Mouse (Mus musculus) liver, embryonic 16.5 days (tissue): ENCODE results near the gene 4930579F01Rik. TPM values are rescaled to one million over a fixed set of nuclear protein-coding genes. Genes with fewer than 3 reads are reported as not detected.

ENCODE experiments used
- ATAC-seq: fragments of 200-750 bp; cut with Nextera tagmentation; 2 replicates; pipeline ENCODE4 v1.8.0; 2017; ENCODE audit warnings: low read depth, mild to moderate bottlenecking, moderate number of reproducible peaks, moderate library complexity
- H3K27ac ChIP-seq: fragments of 300-500 bp; sonication (generic); 2 replicates; pipeline ENCODE4 v1.5.1; 2014; ENCODE audit warnings: mild to moderate bottlenecking, low read length
- H3K27me3 ChIP-seq: fragments of 300-500 bp; sonication (generic); 2 replicates; pipeline ENCODE4 v1.6.1; 2014; ENCODE audit warnings: low read depth, low read length, mixed read lengths; ENCODE audit not compliant: control insufficient read depth, insufficient read depth
- H3K36me3 ChIP-seq: fragments of 300-500 bp; sonication (generic); 2 replicates; pipeline ENCODE4 v1.6.1; 2014; ENCODE audit warnings: mild to moderate bottlenecking; ENCODE audit not compliant: control insufficient read depth, insufficient read depth
- H3K4me1 ChIP-seq: fragments of 300-500 bp; sonication (generic); 2 replicates; pipeline ENCODE4 v1.6.1; 2014; ENCODE audit warnings: low read depth, low read length, mixed read lengths; ENCODE audit not compliant: control insufficient read depth
- H3K4me2 ChIP-seq: fragments of 300-500 bp; sonication (generic); 2 replicates; pipeline ENCODE4 v1.6.1; 2014; ENCODE audit warnings: low read depth, low read length, mixed read lengths
- H3K4me3 ChIP-seq: fragments of 300-500 bp; sonication (generic); 2 replicates; pipeline ENCODE4 v1.5.1; 2014; ENCODE audit warnings: low read depth, mild to moderate bottlenecking, low read length
- H3K9ac ChIP-seq: fragments of 300-500 bp; sonication (generic); 2 replicates; pipeline ENCODE4 v1.6.1; 2014; ENCODE audit warnings: low read depth, low read length
- H3K9me3 ChIP-seq: fragments of 300-500 bp; sonication (generic); replicated peaks from 2 replicates; pipeline ENCODE4 v1.6.1; 2016; ENCODE audit warnings: low read length; ENCODE audit not compliant: control insufficient read depth
- WGBS: fragments of 180-500 bp; shearing (Covaris S2); extraction: QIAGEN DNeasy Blood & Tissue Kit; methylation state at CpG from one replicate; pipeline ENCODE4 v1.1.7; 2014; ENCODE audit not compliant: insufficient replicate concordance; 5-methylcytosine and 5-hydroxymethylcytosine counted together
- polyA plus RNA-seq: library from polyadenylated mRNA; unstranded; fragments of >200 nt; fragmentation: Nextera tagmentation; extraction: Ambion mirVana; gene quantifications from 2 replicates; pipeline ENCODE4 v1.2.1, GENCODE M21; 2015

The 4930579F01Rik gene
- polyA plus RNA-seq, 1 experiment from 2014 or later, result not detected

- WGBS, result 67% methylated on average over 7 of the region's 7 CpGs
- no peak for ATAC-seq
- Histone ChIP-seq H3K27me3 (no peaks in the 10 kb centered on the region), H3K4me3 (no peak overlapping the region), H3K9ac (no peak overlapping the region), H3K27ac (no peak overlapping the region), H3K9me3 (no peaks in the 10 kb centered on the region), H3K4me1 (no peaks in the 10 kb centered on the region), H3K36me3 (no peaks in the 10 kb centered on the region), H3K4me2 (no peak overlapping the region)
Measured at GRCm38 (mm10) chr3:138198722-138199068, 5.1 kb upstream of the 4930579F01Rik start.

- Histone ChIP-seq H3K27ac (no peak overlapping the region), H3K4me3 (no peak overlapping the region), H3K27me3 (no peaks in the 10 kb centered on the region), H3K4me2 (peak overlapping the region; percentile 32), H3K9me3 (no peaks in the 10 kb centered on the region), H3K36me3 (no peaks in the 10 kb centered on the region), H3K4me1 (no peaks in the 10 kb centered on the region), H3K9ac (no peak overlapping the region)
- no peak for ATAC-seq
- 26% methylated on average over 20 of the region's 20 CpGs for WGBS
Measured at GRCm38 (mm10) chr3:138197973-138198721, 4.5 kb upstream of the 4930579F01Rik start.

DNA sequence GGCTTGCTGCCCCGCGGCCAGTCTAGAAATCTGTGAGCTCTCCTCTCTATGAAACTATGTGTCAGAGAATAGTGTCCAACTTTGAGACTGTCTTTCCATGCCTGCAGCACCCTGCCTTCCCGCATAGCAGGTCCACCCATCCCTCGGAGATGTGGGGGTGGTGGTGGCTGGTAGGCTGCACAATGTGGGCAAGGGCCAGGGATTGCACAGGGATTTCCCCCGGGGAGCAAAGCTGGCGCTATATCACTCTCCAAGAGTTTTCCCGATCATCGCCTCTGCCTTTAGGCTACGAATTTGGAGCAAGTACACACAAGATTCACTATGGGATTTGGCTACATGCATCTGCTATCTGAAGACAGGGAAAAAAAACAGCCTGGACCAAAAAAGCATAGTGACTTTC lies 3.9 kb upstream of the 4930579F01Rik start:
- no peak overlapping the region for H3K9ac ChIP-seq
- no peaks in the 10 kb centered on the region for H3K4me1 ChIP-seq
- H3K27me3 ChIP-seq, result no peaks in the 10 kb centered on the region
- no peak overlapping the region for H3K4me2 ChIP-seq
- H3K4me3 ChIP-seq, result no peak overlapping the region
- no peaks in the 10 kb centered on the region for H3K9me3 ChIP-seq
- H3K36me3 ChIP-seq, result no peaks in the 10 kb centered on the region
- no peak overlapping the region for H3K27ac ChIP-seq
- 57% methylated on average over 9 of the region's 9 CpGs for WGBS
- no peak for ATAC-seq

GRCm38 (mm10) chr3:138197093-138197492 lies 3.5 kb upstream of the 4930579F01Rik start:
- WGBS, result 77% methylated on average over 14 of the region's 14 CpGs
- no peak overlapping the region for H3K4me2 ChIP-seq

GRCm38 (mm10) chr3:138192260-138192659 lies 1.4 kb downstream of the 4930579F01Rik start:
- Histone ChIP-seq H3K27me3 (no peaks in the 10 kb centered on the region), H3K4me3 (no peak overlapping the region), H3K4me1 (no peaks in the 10 kb centered on the region), H3K36me3 (no peaks in the 10 kb centered on the region), H3K9ac (no peak overlapping the region), H3K9me3 (no peaks in the 10 kb centered on the region), H3K4me2 (no peak overlapping the region), H3K27ac (no peak overlapping the region)
- ATAC-seq, result no peak
- 57% methylated on average over 7 of the region's 7 CpGs for WGBS

More at GRCm38 (mm10) chr3:138197093-138197492, 3.5 kb upstream of the 4930579F01Rik start:
- Histone ChIP-seq H3K4me3 (no peak overlapping the region), H3K27ac (no peak overlapping the region), H3K27me3 (no peaks in the 10 kb centered on the region), H3K9me3 (no peaks in the 10 kb centered on the region), H3K36me3 (no peaks in the 10 kb centered on the region), H3K9ac (no peak overlapping the region), H3K4me1 (no peaks in the 10 kb centered on the region)
- ATAC-seq, result no peak

- Histone ChIP-seq H3K4me1 (no peaks in the 10 kb centered on the region), H3K9me3 (no peaks in the 10 kb centered on the region), H3K36me3 (no peaks in the 10 kb centered on the region), H3K4me2 (no peak overlapping the region), H3K9ac (no peak overlapping the region), H3K27ac (no peak overlapping the region), H3K4me3 (no peak overlapping the region), H3K27me3 (no peaks in the 10 kb centered on the region)
- no peak for ATAC-seq
- 80% methylated on average over 26 of the region's 26 CpGs for WGBS
Measured at GRCm38 (mm10) chr3:138185995-138186930, 7.4 kb downstream of the 4930579F01Rik start.

GRCm38 (mm10) chr3:138185290-138185689 lies 8.3 kb downstream of the 4930579F01Rik start:
- Histone ChIP-seq H3K4me2 (no peak overlapping the region), H3K27me3 (no peaks in the 10 kb centered on the region), H3K4me1 (no peaks in the 10 kb centered on the region), H3K4me3 (no peak overlapping the region), H3K27ac (no peak overlapping the region), H3K36me3 (no peaks in the 10 kb centered on the region), H3K9ac (no peak overlapping the region), H3K9me3 (no peaks in the 10 kb centered on the region)
- 59% methylated on average over 4 of the region's 4 CpGs for WGBS
- no peak for ATAC-seq

DNA sequence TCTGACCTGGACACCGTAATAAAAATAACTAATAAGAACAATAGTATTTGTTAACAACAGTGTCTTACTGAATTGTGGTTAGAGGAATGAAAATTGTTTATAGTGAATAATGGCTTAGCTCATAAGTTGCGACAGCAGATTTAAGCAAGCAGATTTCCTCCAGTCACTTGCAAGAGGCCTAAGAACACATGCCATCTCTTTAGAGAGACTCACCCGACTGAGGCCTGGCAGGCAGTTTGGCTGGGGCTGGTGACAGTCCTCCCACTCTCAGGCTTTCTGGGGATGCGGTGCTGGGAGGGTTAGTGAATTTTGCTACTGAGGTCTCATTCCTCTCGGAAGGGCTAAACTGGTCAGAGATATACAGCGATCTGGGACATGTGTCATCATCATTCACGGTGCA lies 10.3 kb downstream of the 4930579F01Rik start:
- H3K27me3 ChIP-seq, result no peaks in the 10 kb centered on the region
- no peak overlapping the region for H3K9ac ChIP-seq
- no peaks in the 10 kb centered on the region for H3K9me3 ChIP-seq
- no peak for ATAC-seq
- no peak overlapping the region for H3K4me2 ChIP-seq
- WGBS, result 71% methylated on average over 7 of the region's 7 CpGs
- H3K36me3 ChIP-seq, result no peaks in the 10 kb centered on the region
- no peak overlapping the region for H3K27ac ChIP-seq
- H3K4me3 ChIP-seq, result no peak overlapping the region
- no peaks in the 10 kb centered on the region for H3K4me1 ChIP-seq

- no peak for ATAC-seq
- 58% methylated on average over 2 of the region's 2 CpGs for WGBS
Measured at GRCm38 (mm10) chr3:138182019-138182418, 11.6 kb downstream of the 4930579F01Rik start.

More at GRCm38 (mm10) chr3:138182019-138182418, 11.6 kb downstream of the 4930579F01Rik start:
- H3K4me3 ChIP-seq, result no peak overlapping the region
- no peak overlapping the region for H3K27ac ChIP-seq
- H3K9me3 ChIP-seq, result no peaks in the 10 kb centered on the region
- no peak overlapping the region for H3K4me2 ChIP-seq
- H3K9ac ChIP-seq, result no peak overlapping the region
- no peaks in the 10 kb centered on the region for H3K36me3 ChIP-seq
- no peaks in the 10 kb centered on the region for H3K27me3 ChIP-seq
- H3K4me1 ChIP-seq, result no peaks in the 10 kb centered on the region
